Mouse (Mus musculus): ENCODE data around the gene Hmgn2. TPM values are rescaled to one million over a fixed set of nuclear protein-coding genes. Genes with fewer than 3 reads are reported as not detected.

Hmgn2 gene
- polyA plus RNA-seq, 1 experiment from 2014 or later, result 3,167 TPM

DNA sequence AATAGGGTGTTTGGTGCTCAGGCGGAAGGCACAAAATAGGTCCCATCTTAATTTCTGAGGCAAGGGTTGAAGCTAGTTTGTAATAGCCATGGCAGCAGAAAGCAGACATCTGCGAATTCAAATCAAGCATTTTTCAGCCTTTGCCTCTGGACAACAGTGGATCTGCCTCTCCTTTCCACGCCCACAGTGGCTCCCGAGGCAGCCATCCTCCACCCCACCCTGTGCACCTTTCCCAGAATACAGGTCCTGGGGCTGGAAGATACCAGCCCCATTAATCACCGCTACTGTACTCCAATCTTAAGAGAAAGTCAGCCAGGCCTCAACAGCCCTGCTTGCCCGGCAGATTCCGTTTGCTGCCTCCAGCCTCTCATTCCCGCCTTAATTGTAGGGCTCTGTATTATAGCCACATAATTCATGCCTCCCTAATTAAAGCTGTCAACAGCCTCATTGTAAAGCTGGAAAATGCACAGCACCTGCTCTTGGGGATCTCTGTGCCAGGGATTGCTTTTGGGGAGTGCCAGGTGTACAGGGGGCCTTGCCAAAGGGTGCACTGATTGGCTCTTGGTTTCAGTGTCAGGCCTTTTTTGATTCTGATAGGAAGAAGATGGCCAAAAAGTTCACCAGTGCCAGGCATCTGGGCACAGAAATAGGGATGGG is 792 bp upstream of the Hmgn2 start:
- no peak for DNase-seq (ENCODE audit: low spot score)
- H3K27me3 ChIP-seq (replicated peaks; ENCODE audit: low read depth, poor library complexity, severe bottlenecking), result no peaks in the 10 kb centered on the region
- H3K9me3 ChIP-seq, result no peaks in the 10 kb centered on the region
- 64% methylated on average over 8 of the region's 8 CpGs for WGBS
- peaks cover 44% of the 10 kb centered on the region for H3K4me1 ChIP-seq
- H3K27ac ChIP-seq (replicated peaks), result peak overlapping the region; percentile 100
- peaks cover 65% of the 10 kb centered on the region for H3K36me3 ChIP-seq (replicated peaks)
- H3K4me3 ChIP-seq, result peak overlapping the region; percentile 89

DNA sequence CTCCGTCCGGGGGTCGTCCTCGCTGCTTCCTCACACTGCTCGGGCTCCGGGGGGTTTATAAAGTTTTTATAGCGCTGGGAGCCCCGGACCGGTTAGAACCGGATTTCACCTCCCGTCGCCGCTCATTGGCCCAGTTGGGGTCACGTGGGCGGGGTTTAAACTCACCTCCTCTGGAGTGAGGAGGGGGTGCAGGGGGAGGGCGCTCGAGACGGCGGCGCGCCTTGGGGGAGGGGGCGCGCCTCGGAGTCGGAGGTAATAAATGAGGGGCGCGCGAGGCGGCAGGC is 642 bp downstream of the Hmgn2 start:
- H3K4me1 ChIP-seq, result peaks cover 44% of the 10 kb centered on the region
- peak overlapping the region; percentile 89 for H3K4me3 ChIP-seq
- peaks cover 69% of the 10 kb centered on the region for H3K36me3 ChIP-seq (replicated peaks)
- 1% methylated on average over 29 of the region's 29 CpGs for WGBS
- H3K27ac ChIP-seq (replicated peaks), result peak overlapping the region; percentile 100
- peak; percentile 98 for DNase-seq (ENCODE audit: low spot score)
- no peaks in the 10 kb centered on the region for H3K27me3 ChIP-seq (replicated peaks; ENCODE audit: low read depth, poor library complexity, severe bottlenecking)
- H3K9me3 ChIP-seq, result no peaks in the 10 kb centered on the region

- Histone ChIP-seq H3K27me3 (replicated peaks; ENCODE audit: low read depth, poor library complexity, severe bottlenecking) (no peaks in the 10 kb centered on the region), H3K36me3 (replicated peaks) (peaks cover 69% of the 10 kb centered on the region), H3K4me1 (peaks cover 44% of the 10 kb centered on the region), H3K4me3 (peak overlapping the region; percentile 89), H3K9me3 (no peaks in the 10 kb centered on the region), H3K27ac (replicated peaks) (peak overlapping the region; percentile 100)
- DNase-seq (ENCODE audit: low spot score), result peak; percentile 97
- under 1% methylated on average over 100 of the region's 101 CpGs for WGBS
Observed at GRCm38 (mm10) chr4:133967138-133967865, 1.1 kb downstream of the Hmgn2 start.

- DNase-seq (ENCODE audit: low spot score), result no peak
- peak overlapping the region; percentile 100 for H3K27ac ChIP-seq (replicated peaks)
- peaks cover 63% of the 10 kb centered on the region for H3K36me3 ChIP-seq (replicated peaks)
- peaks cover 44% of the 10 kb centered on the region for H3K4me1 ChIP-seq
- no peaks in the 10 kb centered on the region for H3K27me3 ChIP-seq (replicated peaks; ENCODE audit: low read depth, poor library complexity, severe bottlenecking)
- peak overlapping the region; percentile 89 for H3K4me3 ChIP-seq
- WGBS, result 54% methylated on average over 12 of the region's 12 CpGs
- no peaks in the 10 kb centered on the region for H3K9me3 ChIP-seq
Observed at GRCm38 (mm10) chr4:133966271-133966940, 2.0 kb downstream of the Hmgn2 start.

DNA sequence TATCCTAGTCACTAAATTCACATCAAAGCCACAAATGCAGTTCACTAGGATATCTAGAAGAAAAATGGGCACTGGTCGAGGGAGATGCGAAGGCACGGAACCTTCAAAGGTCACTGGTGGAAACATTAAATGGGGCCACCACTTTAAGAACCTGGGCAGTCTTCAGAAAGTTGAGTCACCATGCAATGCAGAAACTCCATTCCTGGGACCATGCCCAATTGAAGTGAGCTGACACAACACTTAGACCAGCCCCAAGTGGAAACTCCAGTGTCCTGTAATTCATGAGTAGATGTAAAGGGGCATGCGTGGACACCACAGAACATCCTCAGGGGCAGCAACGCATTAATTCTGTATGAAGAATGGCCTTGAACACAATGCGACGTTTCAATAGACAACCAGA is 5.9 kb downstream of the Hmgn2 start:
- Histone ChIP-seq H3K4me3 (no peak overlapping the region), H3K36me3 (replicated peaks) (peaks cover 52% of the 10 kb centered on the region), H3K27me3 (replicated peaks; ENCODE audit: low read depth, poor library complexity, severe bottlenecking) (no peaks in the 10 kb centered on the region), H3K4me1 (peaks cover 12% of the 10 kb centered on the region), H3K27ac (replicated peaks) (no peak overlapping the region), H3K9me3 (no peaks in the 10 kb centered on the region)
- 91% methylated on average over 7 of the region's 7 CpGs for WGBS
- DNase-seq (ENCODE audit: low spot score), result no peak

GRCm38 (mm10) chr4:133958884-133959283 is 9.6 kb downstream of the Hmgn2 start:
- H3K27ac ChIP-seq (replicated peaks), result no peak overlapping the region
- WGBS, result 76% methylated on average over 1 of the region's 1 CpGs
- no peaks in the 10 kb centered on the region for H3K27me3 ChIP-seq (replicated peaks; ENCODE audit: low read depth, poor library complexity, severe bottlenecking)
- no peak overlapping the region for H3K4me3 ChIP-seq
- peaks cover 27% of the 10 kb centered on the region for H3K36me3 ChIP-seq (replicated peaks)
- H3K4me1 ChIP-seq, result no peaks in the 10 kb centered on the region
- H3K9me3 ChIP-seq, result no peaks in the 10 kb centered on the region
- DNase-seq (ENCODE audit: low spot score), result no peak

GRCm38 (mm10) chr4:133956358-133956757 is 12.1 kb downstream of the Hmgn2 start:
- H3K27me3 ChIP-seq (replicated peaks; ENCODE audit: low read depth, poor library complexity, severe bottlenecking), result no peaks in the 10 kb centered on the region
- WGBS, result 88% methylated on average over 4 of the region's 4 CpGs

GRCm38 (mm10) chr4:133946736-133947135 is 21.7 kb downstream of the Hmgn2 start:
- 57% methylated on average over 4 of the region's 4 CpGs for WGBS
- H3K9me3 ChIP-seq, result 0 out of 2 replicates have a peak, but pooled peaks cover 7% of the 10 kb centered on the region
- H3K4me1 ChIP-seq, result peaks cover 12% of the 10 kb centered on the region
- H3K27me3 ChIP-seq (replicated peaks; ENCODE audit: low read depth, poor library complexity, severe bottlenecking), result no peaks in the 10 kb centered on the region
- H3K4me3 ChIP-seq, result no peak overlapping the region
- DNase-seq (ENCODE audit: low spot score), result no peak
- no peak overlapping the region for H3K27ac ChIP-seq (replicated peaks)
- no peaks in the 10 kb centered on the region for H3K36me3 ChIP-seq (replicated peaks)

More at GRCm38 (mm10) chr4:133956358-133956757, 12.1 kb downstream of the Hmgn2 start:
- H3K36me3 ChIP-seq (replicated peaks), result peaks cover 7% of the 10 kb centered on the region; the same call in 1 of the 2 replicates
- no peaks in the 10 kb centered on the region for H3K4me1 ChIP-seq
- no peak overlapping the region for H3K27ac ChIP-seq (replicated peaks)
- H3K4me3 ChIP-seq, result no peak overlapping the region
- no peaks in the 10 kb centered on the region for H3K9me3 ChIP-seq
- DNase-seq (ENCODE audit: low spot score), result no peak

GRCm38 (mm10) chr4:133943791-133944190 is 24.7 kb downstream of the Hmgn2 start:
- H3K27me3 ChIP-seq (replicated peaks; ENCODE audit: low read depth, poor library complexity, severe bottlenecking), result no peaks in the 10 kb centered on the region
- no peak for DNase-seq (ENCODE audit: low spot score)
- peaks cover 25% of the 10 kb centered on the region for H3K4me1 ChIP-seq
- no peak overlapping the region for H3K4me3 ChIP-seq
- no peak overlapping the region for H3K27ac ChIP-seq (replicated peaks)
- 0 out of 2 replicates have a peak, but pooled peaks cover 7% of the 10 kb centered on the region for H3K9me3 ChIP-seq
- WGBS, result 82% methylated on average over 3 of the region's 3 CpGs
- no peaks in the 10 kb centered on the region for H3K36me3 ChIP-seq (replicated peaks)

- 93% methylated on average over 4 of the region's 4 CpGs for WGBS
Observed at GRCm38 (mm10) chr4:133942679-133943078, 25.8 kb downstream of the Hmgn2 start.

DNA sequence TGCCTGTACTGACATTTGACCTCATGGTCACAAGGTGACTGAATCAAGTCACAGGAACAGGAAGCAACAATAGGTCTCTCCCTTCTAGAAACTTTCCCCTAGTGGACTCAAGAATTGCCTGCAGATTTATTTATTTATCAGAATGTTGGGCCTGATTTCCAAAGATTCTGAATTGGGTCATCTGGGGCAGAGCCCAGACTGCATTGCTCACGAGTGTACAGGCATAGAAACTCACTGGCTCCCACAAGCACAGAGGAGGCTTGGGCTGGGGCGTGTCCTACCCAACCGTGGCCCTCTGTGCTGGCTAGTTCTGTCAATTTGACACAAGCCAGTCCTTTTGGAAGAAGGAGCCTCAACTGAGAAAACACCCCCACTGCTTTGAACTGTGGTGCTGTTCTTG is 26.9 kb downstream of the Hmgn2 start:
- 0 out of 2 replicates have a peak, but pooled peaks cover 7% of the 10 kb centered on the region for H3K9me3 ChIP-seq
- 0 out of 2 replicates have a peak overlapping the region, but pooled peaks have one; percentile 11 for H3K4me3 ChIP-seq
- H3K36me3 ChIP-seq (replicated peaks), result no peaks in the 10 kb centered on the region
- peaks cover 32% of the 10 kb centered on the region for H3K4me1 ChIP-seq
- peak overlapping the region; percentile 57 for H3K27ac ChIP-seq (replicated peaks)
- no peaks in the 10 kb centered on the region for H3K27me3 ChIP-seq (replicated peaks; ENCODE audit: low read depth, poor library complexity, severe bottlenecking)
- 47% methylated on average over 3 of the region's 3 CpGs for WGBS
- no peak for DNase-seq (ENCODE audit: low spot score)

More at GRCm38 (mm10) chr4:133942679-133943078, 25.8 kb downstream of the Hmgn2 start:
- H3K4me1 ChIP-seq, result peaks cover 29% of the 10 kb centered on the region
- H3K9me3 ChIP-seq, result 0 out of 2 replicates have a peak, but pooled peaks cover 7% of the 10 kb centered on the region
- DNase-seq (ENCODE audit: low spot score), result no peak
- H3K27me3 ChIP-seq (replicated peaks; ENCODE audit: low read depth, poor library complexity, severe bottlenecking), result no peaks in the 10 kb centered on the region
- no peak overlapping the region for H3K4me3 ChIP-seq
- H3K36me3 ChIP-seq (replicated peaks), result no peaks in the 10 kb centered on the region
- H3K27ac ChIP-seq (replicated peaks), result no peak overlapping the region

GRCm38 (mm10) chr4:133940386-133941260 is 27.8 kb downstream of the Hmgn2 start:
- Histone ChIP-seq H3K27ac (replicated peaks) (peak overlapping the region; percentile 57), H3K4me1 (peaks cover 32% of the 10 kb centered on the region), H3K27me3 (replicated peaks; ENCODE audit: low read depth, poor library complexity, severe bottlenecking) (no peaks in the 10 kb centered on the region), H3K9me3 (0 out of 2 replicates have a peak, but pooled peaks cover 2% of the 10 kb centered on the region), H3K36me3 (replicated peaks) (no peaks in the 10 kb centered on the region), H3K4me3 (no peak overlapping the region)
- WGBS, result 78% methylated on average over 13 of the region's 13 CpGs
- no peak for DNase-seq (ENCODE audit: low spot score)

Data from embryonic facial prominence, embryonic 10.5 days (tissue).